Mouse (Mus musculus) embryonic facial prominence, embryonic 10.5 days (tissue): Measurements from ENCODE around the gene Spata17. TPM values are rescaled to one million over a fixed set of nuclear protein-coding genes. Genes with fewer than 3 reads are reported as not detected.

Source experiments
- DNase-seq: peaks from one replicate; pipeline ENCODE4 v3.0.0-alpha.2; 2017; ENCODE audit warnings: low spot score
- H3K27ac ChIP-seq: fragments of 300-500 bp; sonication (generic); replicated peaks from 2 replicates; pipeline ENCODE4 v1.5.1; 2016; ENCODE audit warnings: mild to moderate bottlenecking
- H3K27me3 ChIP-seq: fragments of 300-500 bp; sonication (generic); replicated peaks from 2 replicates; pipeline ENCODE4 v1.6.1; 2016; ENCODE audit warnings: low read depth, mild to moderate bottlenecking; ENCODE audit not compliant: poor library complexity, severe bottlenecking
- H3K36me3 ChIP-seq: fragments of 300-500 bp; sonication (generic); replicated peaks from 2 replicates; pipeline ENCODE4 v1.6.1; 2016; ENCODE audit warnings: mild to moderate bottlenecking, moderate library complexity
- H3K4me1 ChIP-seq: fragments of 300-500 bp; sonication (generic); 2 replicates; pipeline ENCODE4 v1.6.1; 2016
- H3K4me3 ChIP-seq: fragments of 300-500 bp; sonication (generic); 2 replicates; pipeline ENCODE4 v1.5.1; 2016; ENCODE audit warnings: mild to moderate bottlenecking, moderate library complexity
- H3K9me3 ChIP-seq: fragments of 300-500 bp; sonication (generic); 2 replicates; pipeline ENCODE4 v1.6.1; 2016; ENCODE audit warnings: mild to moderate bottlenecking
- WGBS: fragments of 180-500 bp; shearing (Covaris S2); methylation state at CpG from one replicate; pipeline ENCODE4 v1.1.7; 2016; 5-methylcytosine and 5-hydroxymethylcytosine counted together
- polyA plus RNA-seq: library from polyadenylated mRNA; unstranded; fragments of >200 nt; fragmentation: Nextera tagmentation; extraction: Ambion mirVana; gene quantifications from 2 replicates; pipeline ENCODE4 v1.2.1, GENCODE M21; 2016

The Spata17 gene
- polyA plus RNA-seq, 1 experiment from 2014 or later: 1.1 TPM

- Histone ChIP-seq H3K9me3 (no peaks in the 10 kb centered on the region), H3K4me3 (no peak overlapping the region), H3K36me3 (peaks cover 53% of the 10 kb centered on the region), H3K27ac (no peak overlapping the region), H3K27me3 (no peaks in the 10 kb centered on the region), H3K4me1 (peaks cover 7% of the 10 kb centered on the region)
- no peak for DNase-seq
- 94% methylated on average over 13 of the region's 13 CpGs for WGBS
Observed at GRCm38 (mm10) chr1:187228414-187229146, 13.3 kb upstream of the Spata17 start.

- no peak overlapping the region for H3K4me3 ChIP-seq
- WGBS: 85% methylated on average over 11 of the region's 11 CpGs
- H3K27me3 ChIP-seq: no peaks in the 10 kb centered on the region
- DNase-seq: no peak
- no peaks in the 10 kb centered on the region for H3K9me3 ChIP-seq
- H3K4me1 ChIP-seq: no peaks in the 10 kb centered on the region
- peaks cover 43% of the 10 kb centered on the region for H3K36me3 ChIP-seq
- H3K27ac ChIP-seq: no peak overlapping the region
Observed at GRCm38 (mm10) chr1:187226328-187227025, 11.2 kb upstream of the Spata17 start.

- no peak for DNase-seq
- H3K36me3 ChIP-seq: peaks cover 7% of the 10 kb centered on the region
- no peak overlapping the region for H3K27ac ChIP-seq
- no peaks in the 10 kb centered on the region for H3K27me3 ChIP-seq
- H3K9me3 ChIP-seq: no peaks in the 10 kb centered on the region
- peaks cover 5% of the 10 kb centered on the region for H3K4me1 ChIP-seq
- 82% methylated on average over 6 of the region's 6 CpGs for WGBS
- no peak overlapping the region for H3K4me3 ChIP-seq
Observed at GRCm38 (mm10) chr1:187220756-187221155, 5.5 kb upstream of the Spata17 start.

- H3K9me3 ChIP-seq: no peaks in the 10 kb centered on the region
- H3K27me3 ChIP-seq: no peaks in the 10 kb centered on the region
- peaks cover 7% of the 10 kb centered on the region for H3K4me1 ChIP-seq
- WGBS: 93% methylated on average over 9 of the region's 9 CpGs
- H3K36me3 ChIP-seq: 0 out of 2 replicates have a peak, but pooled peaks cover 3% of the 10 kb centered on the region
- H3K27ac ChIP-seq: no peak overlapping the region
- H3K4me3 ChIP-seq: no peak overlapping the region
- no peak for DNase-seq
Observed at GRCm38 (mm10) chr1:187216620-187217410, 1.6 kb upstream of the Spata17 start.

DNA sequence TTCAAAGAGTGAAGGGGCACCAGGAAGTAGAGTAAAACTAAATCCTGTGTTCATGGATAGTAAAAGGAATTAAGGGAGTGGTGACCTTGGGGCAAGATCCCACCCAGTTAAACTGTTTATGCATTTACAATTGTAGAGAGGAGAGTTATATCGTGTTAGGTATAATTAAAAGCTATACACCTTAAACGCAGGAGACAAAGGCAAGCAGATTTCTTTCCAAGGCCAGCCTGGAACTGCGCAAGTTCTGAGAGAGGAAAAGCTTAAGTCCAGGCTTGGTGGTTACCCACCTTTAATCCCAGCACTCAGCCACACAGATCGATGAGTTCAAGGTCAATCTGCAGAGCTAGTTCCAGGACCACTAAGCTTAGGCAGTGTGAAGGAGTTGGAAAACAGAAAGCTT, 4.5 kb downstream of the Spata17 start:
- WGBS: 85% methylated on average over 4 of the region's 4 CpGs
- no peaks in the 10 kb centered on the region for H3K27me3 ChIP-seq
- DNase-seq: no peak
- no peaks in the 10 kb centered on the region for H3K9me3 ChIP-seq
- no peak overlapping the region for H3K4me3 ChIP-seq
- H3K27ac ChIP-seq: no peak overlapping the region
- H3K4me1 ChIP-seq: peaks cover 2% of the 10 kb centered on the region; the same call in 1 of the 2 replicates
- no peaks in the 10 kb centered on the region for H3K36me3 ChIP-seq

DNA sequence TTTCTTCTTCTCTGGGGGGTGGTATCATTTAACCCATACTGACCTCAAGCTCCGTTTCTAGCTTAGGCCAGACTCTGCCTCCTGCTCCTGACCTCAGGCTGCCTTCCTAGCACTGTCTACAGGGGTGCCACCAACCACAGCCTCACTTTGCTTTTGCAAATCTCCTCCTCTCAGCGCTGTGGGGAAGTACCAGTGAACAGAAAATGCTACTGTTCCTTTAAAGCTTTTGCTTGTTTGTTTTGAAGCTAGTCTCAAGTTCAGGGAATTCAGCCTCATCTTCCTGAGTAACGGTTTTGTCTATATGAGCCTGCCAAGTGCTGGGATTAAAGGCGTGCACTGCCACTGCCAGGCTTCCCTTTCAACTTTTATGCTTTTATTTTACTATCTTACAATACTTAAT, 5.8 kb downstream of the Spata17 start:
- DNase-seq: no peak
- H3K4me1 ChIP-seq: no peaks in the 10 kb centered on the region
- no peak overlapping the region for H3K27ac ChIP-seq
- H3K9me3 ChIP-seq: no peaks in the 10 kb centered on the region
- H3K4me3 ChIP-seq: no peak overlapping the region
- 55% methylated on average over 4 of the region's 4 CpGs for WGBS
- H3K27me3 ChIP-seq: no peaks in the 10 kb centered on the region
- H3K36me3 ChIP-seq: no peaks in the 10 kb centered on the region

GRCm38 (mm10) chr1:187205506-187205905, 9.8 kb downstream of the Spata17 start:
- Histone ChIP-seq H3K27me3 (no peaks in the 10 kb centered on the region), H3K4me1 (no peaks in the 10 kb centered on the region), H3K27ac (no peak overlapping the region), H3K36me3 (no peaks in the 10 kb centered on the region), H3K4me3 (no peak overlapping the region), H3K9me3 (no peaks in the 10 kb centered on the region)
- WGBS: 86% methylated on average over 6 of the region's 6 CpGs
- DNase-seq: no peak

DNA sequence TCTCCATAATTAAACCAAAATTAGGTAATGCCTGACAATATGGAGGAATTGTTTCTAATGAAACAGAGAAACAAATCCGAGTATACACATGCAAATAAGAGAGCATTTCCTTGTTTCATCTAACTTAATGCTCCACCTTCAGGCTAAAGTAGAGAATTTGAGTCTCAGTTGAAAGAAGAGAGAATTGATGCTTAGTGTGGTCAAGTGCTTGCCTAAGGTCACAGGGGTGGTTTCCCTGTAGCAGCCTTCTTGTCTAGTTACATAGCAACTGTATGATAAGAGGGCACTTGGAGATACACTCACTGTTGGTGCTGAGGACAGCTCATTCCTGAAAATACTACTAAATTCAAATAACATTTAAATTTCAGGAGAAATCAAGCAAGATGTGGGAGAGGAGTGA, 36.7 kb downstream of the Spata17 start:
- H3K4me1 ChIP-seq: no peaks in the 10 kb centered on the region
- DNase-seq: no peak
- H3K36me3 ChIP-seq: no peaks in the 10 kb centered on the region
- H3K27me3 ChIP-seq: no peaks in the 10 kb centered on the region
- 63% methylated on average over 1 of the region's 1 CpGs for WGBS
- H3K4me3 ChIP-seq: no peak overlapping the region
- H3K9me3 ChIP-seq: no peaks in the 10 kb centered on the region
- no peak overlapping the region for H3K27ac ChIP-seq

DNA sequence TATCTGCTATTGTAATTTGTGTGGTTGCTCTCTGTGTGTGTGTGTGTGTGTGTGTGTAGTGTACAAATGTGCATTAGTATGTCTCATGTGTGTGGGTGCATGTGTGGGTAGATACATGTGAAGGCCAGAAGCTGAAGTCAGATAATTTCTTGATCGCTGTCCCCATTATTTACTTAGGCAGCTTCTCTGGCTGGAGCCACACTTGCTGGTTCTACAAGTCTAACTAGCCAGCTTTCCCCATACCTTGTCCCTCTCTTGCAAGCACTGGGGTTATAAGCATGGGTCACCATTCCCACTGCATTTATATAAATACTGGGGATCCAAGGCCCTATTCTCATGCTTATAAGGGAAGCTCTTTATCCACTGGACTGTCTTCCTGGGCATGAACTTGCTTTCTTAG, 39.3 kb downstream of the Spata17 start:
- Histone ChIP-seq H3K4me1 (no peaks in the 10 kb centered on the region), H3K27ac (no peak overlapping the region), H3K27me3 (no peaks in the 10 kb centered on the region), H3K4me3 (no peak overlapping the region), H3K9me3 (no peaks in the 10 kb centered on the region), H3K36me3 (no peaks in the 10 kb centered on the region)
- 95% methylated on average over 1 of the region's 1 CpGs for WGBS
- no peak for DNase-seq

GRCm38 (mm10) chr1:187170361-187170760, 44.9 kb downstream of the Spata17 start:
- Histone ChIP-seq H3K4me1 (no peaks in the 10 kb centered on the region), H3K4me3 (no peak overlapping the region), H3K9me3 (no peaks in the 10 kb centered on the region), H3K27me3 (no peaks in the 10 kb centered on the region), H3K27ac (no peak overlapping the region), H3K36me3 (no peaks in the 10 kb centered on the region)
- no peak for DNase-seq
- WGBS: 72% methylated on average over 3 of the region's 3 CpGs

DNA sequence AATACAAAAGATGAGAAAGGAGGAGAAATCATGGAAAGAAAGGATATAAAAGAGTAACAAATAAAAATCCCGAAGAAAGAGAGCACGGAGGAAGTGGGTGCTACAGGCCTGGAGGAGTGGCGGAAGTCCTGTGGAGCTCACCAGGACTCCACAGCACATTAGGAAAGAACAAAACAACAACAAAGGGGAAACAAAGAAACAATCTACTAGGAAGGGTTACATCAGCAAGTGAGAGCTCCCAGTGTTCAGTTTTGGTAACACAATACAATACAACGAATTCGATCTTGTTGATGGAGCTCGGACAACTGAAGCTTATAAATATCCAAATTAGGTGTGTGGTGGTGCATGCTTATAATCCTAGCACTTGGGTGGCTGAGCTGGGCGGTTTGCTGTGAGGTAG, 45.6 kb downstream of the Spata17 start:
- Histone ChIP-seq H3K27me3 (no peaks in the 10 kb centered on the region), H3K4me1 (no peaks in the 10 kb centered on the region), H3K9me3 (no peaks in the 10 kb centered on the region), H3K36me3 (no peaks in the 10 kb centered on the region), H3K27ac (no peak overlapping the region), H3K4me3 (no peak overlapping the region)
- no peak for DNase-seq
- WGBS: 71% methylated on average over 7 of the region's 7 CpGs

- no peak for DNase-seq
- Histone ChIP-seq H3K27ac (no peak overlapping the region), H3K9me3 (no peaks in the 10 kb centered on the region), H3K36me3 (no peaks in the 10 kb centered on the region), H3K27me3 (no peaks in the 10 kb centered on the region), H3K4me3 (no peak overlapping the region), H3K4me1 (no peaks in the 10 kb centered on the region)
Observed at GRCm38 (mm10) chr1:187163571-187163970, 51.7 kb downstream of the Spata17 start.

DNA sequence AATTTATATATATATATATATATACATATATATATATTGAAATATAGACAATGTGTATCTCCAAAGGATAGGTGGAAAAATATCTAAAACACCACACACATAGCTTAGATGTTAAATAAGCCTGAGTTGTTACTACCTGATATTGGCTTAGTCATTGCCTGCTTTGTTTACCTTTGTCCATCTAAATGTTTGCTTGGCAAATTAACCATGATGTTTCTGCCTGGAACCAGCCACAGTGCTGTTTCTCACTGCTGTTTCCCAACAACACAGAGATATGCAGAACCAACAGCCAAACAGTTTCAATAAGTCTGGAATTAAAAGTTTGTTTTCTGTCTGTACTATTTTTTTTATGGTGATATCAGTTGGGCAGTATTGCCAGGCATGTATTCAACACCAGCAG, 59.6 kb downstream of the Spata17 start:
- Histone ChIP-seq H3K4me1 (no peaks in the 10 kb centered on the region), H3K27me3 (no peaks in the 10 kb centered on the region), H3K27ac (no peak overlapping the region), H3K36me3 (no peaks in the 10 kb centered on the region), H3K4me3 (no peak overlapping the region), H3K9me3 (no peaks in the 10 kb centered on the region)
- DNase-seq: no peak
